Mouse (Mus musculus): ENCODE data around the gene Rab8b.
A peak's percentile ranks its signal among the peaks of the same experiment; 100 is the strongest.
"Not testable (repeated sequence)": the region's sequence is repeated elsewhere in the genome, so short reads cannot be mapped to it uniquely, and the experiment has no call there.

The Rab8b gene

DNA sequence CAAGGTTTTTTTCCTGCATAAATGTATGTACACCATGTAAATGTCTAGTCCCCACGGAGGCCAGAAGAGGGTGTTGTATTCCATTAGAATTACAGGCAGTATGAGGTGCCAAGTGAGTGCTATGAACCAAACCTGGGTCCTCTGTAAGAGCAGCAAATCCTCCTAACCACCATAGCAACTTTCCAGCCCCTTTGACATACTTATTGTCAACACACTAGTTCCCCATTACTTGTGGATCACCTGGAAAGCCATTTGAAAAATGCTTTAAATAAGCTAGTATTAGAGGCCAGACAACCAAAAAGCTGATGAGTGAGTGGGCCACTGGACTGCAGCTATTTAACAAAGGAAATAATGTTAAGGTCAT is 1.6 kb downstream of the Rab8b start:
- no peak for DNase-seq (ENCODE audit: inconsistent age in 2 of 2, low spot score in 1 of 2)

DNA sequence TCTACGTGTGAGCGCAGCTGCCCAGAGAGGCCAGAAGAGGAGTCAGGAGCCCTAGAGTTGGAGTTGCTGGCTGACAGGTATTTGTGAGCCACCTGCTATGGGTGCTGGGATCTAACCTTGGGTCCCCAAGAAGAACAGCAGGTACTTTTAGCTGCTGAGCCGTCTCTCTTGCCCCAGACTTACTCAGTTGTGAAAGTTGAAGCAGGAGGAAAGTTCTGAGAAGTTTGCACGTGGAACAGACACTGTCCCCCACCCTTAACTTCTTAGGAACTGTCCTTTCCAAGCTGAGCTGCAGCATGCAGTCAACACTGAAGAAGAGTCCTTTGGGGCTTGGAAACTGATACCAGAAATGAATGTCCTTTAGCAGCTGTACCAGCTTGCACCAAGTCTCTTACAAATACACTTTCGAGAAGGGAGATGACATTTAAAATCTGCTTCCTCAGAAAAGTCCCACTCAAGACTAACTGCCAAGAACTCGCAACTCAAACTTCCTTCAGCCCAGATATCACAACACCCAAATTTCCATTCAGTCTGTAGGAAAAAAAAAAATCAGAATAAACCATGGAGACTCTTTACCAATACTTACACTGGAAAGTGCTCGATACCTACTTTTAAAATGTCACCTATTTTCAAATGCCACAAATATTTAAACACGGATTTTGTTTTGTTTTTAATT is 2.1 kb downstream of the Rab8b start:
- no peak for DNase-seq (ENCODE audit: inconsistent age in 2 of 2, low spot score in 1 of 2)

DNA sequence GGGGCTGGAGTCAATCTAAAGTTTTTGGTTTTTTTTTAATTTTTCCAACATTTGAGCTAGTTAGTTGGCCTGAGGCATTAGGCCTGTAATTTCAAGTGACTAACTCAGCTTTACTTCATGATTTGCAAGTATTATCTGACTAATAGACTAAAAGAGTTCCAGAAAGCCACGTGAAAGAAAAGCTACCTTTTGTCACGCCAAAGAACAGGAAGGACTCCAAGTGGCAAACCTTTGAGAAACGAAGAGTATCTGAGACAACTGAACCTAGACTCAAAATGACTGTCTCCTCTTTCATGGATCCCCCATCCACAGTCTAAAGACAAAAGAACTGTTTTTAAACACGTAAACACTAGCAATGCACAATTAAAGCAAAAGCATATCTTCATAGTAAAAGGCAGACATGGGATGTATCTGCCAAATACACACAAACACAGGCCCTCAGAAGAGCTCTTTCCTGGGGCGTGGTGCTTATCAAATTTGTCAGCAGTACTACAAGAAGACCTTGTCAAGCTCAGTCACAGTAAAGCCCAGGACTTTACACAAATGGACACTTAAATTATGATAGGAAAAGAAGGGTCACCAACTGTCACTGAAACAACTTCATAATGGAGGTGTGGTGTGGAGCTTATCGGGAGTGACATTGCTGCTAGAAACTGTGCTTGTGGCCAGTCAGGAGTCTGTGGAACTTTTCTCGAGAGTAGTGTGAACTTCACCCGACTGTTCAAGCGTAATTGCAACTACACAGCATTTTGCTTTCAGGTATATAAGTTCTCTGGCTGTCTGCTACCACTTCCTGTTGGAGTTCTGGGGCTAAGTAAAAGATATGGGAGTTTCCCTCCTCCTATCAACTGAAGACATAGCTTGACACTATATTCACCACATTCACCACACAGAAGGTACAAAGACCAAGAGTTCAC is 3.4 kb downstream of the Rab8b start:
- DNase-seq (ENCODE audit: inconsistent age in 2 of 2, low spot score in 1 of 2): no peak

DNA sequence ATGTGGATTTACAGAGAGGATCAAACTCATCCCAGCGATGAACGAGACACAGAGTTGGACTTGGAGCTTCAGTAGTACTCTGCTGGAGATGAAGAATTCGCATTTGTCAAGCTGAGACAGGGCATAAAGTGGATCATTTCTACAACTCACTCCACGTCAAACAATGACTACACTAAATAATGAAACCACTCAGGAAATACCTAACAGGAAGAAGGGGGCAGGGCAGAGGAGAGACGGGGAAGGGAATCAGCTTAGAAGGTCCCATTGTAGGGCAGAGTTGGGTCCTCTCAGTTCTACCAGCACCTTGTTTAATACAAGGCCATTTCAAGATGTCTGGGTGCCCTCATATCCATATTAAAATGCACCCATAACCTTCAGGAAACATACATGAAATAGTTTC is 4.1 kb downstream of the Rab8b start:
- no peak for DNase-seq (ENCODE audit: inconsistent age in 2 of 2, low spot score in 1 of 2)

DNA sequence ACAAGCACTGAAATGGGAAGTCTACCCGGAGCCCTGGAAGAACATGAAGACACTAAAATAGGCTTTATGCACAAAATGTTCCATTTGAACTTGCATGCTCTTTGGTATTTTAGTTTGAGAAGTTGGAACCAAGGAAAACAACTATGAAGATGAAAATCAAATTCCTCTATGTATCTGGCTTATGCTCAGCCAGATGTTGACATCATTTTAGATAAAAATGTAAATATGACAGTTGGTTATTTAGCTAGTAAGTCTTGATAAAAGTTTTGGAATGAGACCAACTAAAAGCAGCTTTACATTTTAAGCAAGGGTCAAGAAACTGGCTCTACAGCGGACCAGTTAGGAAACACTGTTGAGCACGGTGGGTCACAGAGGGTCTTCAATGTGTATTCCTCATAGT is 4.9 kb downstream of the Rab8b start:
- no peak for DNase-seq (ENCODE audit: inconsistent age in 2 of 2, low spot score in 1 of 2)

DNA sequence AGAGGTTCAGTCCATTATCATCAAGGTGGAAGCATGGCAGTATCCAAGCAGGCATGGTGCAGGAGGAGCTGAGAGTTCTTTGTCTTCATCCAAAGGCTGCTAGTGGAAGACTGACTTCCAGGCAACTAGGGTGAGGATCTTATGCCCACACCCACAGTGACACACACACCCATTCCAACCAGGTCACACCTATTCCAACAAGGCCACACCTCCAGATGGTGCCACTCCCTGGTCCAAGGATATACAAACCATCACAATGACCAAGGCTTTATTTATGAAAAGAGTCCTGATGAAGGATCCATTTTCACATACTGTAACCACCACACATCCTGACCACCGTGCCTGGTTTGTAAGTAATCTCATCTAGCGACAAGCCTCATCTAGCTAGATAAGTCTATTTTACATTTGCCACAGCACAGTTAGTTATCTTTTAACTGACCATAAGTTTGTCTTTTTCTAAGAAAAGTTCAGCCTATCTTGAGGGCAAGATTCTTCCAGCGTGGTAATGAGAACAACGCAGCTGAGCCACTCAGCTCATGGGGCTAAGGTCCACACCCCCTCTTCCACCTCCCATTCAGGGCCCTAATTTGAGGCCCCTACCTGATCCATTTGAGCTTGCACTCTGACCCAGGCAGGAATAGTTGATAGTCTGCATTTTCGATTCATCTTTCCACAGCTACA is 6.1 kb downstream of the Rab8b start:
- not testable (repeated sequence) for DNase-seq (ENCODE audit: inconsistent age in 2 of 2, low spot score in 1 of 2)

DNA sequence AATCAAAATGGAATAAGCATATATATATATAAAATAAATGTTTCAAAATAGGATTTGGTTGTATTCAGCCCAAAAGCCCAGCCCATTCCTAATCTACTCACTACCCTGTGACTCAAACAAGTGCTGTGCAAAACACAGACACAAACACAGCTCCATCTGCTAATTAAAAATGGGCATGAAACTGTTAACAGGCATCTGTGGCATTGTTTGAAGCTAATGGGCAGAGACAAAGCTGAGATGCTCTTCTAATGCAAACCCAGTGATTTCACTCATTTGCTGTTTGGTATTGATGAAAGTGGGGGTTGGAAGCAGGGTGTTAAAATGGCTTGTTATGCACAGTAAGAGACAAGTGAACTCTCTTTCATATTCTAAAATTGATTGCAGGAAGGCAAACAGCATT is 7.2 kb downstream of the Rab8b start:
- DNase-seq (ENCODE audit: inconsistent age in 2 of 2, low spot score in 1 of 2): no peak

DNA sequence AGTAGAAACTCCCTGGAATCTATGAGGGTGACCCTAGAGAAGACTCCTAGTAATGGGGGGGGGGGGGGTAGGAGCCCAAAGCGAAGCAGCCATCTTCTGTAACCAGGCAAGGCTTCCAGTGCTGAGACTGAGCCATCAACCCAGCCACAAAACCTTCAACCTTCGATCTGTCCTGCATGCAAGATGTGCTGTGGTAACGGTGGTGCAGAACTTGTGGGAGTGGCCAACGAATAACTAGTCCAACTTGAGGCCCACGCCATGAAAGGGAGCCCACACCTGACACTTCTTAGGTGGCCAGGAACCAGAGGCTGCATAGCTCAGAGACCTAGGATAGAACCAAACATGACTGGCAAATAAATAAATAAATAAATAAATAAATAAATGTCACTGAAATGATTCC is 8.8 kb downstream of the Rab8b start:
- no peak for DNase-seq (ENCODE audit: inconsistent age in 2 of 2, low spot score in 1 of 2)

DNA sequence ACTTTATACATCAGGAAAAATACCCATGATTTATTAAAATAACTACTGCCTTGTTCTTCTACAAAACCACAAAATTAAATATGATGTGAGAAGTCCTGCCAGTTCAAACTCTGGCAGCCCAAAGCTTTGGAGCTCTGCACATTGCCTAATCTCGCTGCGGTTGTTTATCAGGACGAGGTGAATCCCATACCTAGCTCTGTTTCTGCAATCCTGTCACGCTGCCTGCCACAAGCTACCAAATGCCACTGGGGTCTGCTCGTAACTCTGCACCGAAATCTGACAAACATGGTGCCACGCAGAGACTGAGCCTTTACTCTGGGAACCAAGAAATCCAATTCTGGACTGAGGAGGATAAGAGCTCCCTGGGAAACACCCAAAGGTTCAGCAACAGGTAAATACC is 9.6 kb downstream of the Rab8b start:
- DNase-seq (ENCODE audit: inconsistent age in 2 of 2, low spot score in 1 of 2): no peak

DNA sequence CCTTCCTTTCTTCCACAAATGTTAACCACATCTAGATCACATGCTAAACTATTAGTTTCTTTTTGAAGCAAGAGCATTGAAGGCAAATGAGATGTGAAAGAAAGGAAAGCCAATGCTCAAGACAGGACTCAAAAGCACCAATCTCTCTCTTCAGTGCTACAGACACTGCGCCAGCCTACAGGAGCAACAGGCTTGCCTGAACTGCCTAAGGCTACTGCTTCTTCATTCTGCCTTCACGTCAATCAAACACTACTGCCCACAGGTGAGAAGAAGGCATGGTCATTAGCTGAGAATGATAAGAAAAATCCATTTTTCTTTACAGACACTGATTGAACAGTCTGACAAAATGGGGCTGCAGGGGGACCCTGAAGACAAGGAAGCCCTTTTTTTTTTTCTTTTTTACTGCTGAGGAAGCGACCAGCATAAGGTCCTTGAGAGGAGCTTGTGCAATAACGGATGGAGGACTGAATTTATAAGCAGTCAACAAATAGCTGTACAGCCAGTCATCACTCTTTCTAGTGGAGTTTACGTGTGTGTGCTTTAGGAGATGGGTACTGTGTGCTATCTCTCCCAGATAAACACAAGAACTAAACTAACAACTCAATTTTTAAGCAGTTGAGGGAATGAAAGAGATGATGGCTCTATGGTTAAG is 11.6 kb downstream of the Rab8b start:
- peak in 1 of 2 experiments; percentile 41 for DNase-seq (ENCODE audit: inconsistent age in 2 of 2, low spot score in 1 of 2)

DNA sequence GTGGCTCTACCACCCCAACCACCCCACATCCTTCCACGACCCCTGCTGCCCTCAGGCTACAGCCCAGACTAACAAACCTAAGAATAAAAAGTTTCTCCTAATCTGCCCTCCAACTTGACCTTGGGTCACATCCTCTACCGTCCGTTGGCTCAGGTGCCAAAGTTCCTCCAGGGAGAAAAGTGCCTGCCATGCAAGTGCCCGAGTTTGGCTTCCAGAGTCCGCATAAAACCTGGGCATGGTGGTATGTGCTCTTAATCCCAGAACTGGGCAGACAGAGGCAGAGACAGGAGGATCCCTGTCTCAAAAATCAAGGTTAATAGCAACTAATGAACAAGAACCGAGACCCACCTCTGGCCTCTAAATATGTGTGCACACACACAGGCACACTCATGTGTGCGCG is 12.4 kb downstream of the Rab8b start:
- DNase-seq (ENCODE audit: inconsistent age in 2 of 2, low spot score in 1 of 2): no peak

DNA sequence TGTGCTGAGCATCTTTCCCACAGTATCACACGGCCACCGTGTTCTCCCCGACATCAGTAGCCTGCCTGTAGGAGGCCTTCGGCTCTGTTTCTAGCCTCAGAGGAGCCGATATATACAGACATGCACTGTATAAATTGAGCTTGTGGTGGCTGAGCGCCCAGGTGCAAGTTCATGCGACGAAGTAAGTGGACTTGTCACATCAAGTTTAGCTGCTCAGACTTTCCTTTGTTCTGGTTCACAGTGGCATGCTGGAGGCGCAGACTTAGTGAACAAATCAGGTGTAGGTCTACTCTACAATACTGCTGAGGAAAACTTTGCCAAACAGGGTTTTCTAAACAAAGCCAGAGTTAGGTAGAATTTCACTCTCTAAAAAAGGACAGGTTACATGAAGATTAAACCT is 13.5 kb downstream of the Rab8b start:
- no peak for DNase-seq (ENCODE audit: inconsistent age in 2 of 2, low spot score in 1 of 2)

DNA sequence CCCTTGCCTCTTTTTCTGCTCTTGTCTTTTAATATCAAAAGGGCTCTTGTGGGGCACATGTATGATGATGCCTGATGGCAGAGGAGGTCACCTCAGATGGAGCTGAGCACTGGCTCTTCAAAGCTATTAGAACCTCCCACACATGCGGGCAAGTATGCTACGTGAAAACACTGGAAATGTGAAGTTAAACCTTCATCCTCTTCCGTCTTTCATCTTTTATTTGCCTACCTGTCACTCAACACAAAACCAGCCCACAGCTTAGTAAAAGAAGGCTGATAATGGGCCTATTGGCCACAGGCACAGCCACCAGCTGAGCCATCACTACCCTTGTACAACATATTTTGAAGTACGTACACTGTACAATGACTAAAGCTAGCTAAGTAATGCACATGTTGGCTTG is 20.0 kb downstream of the Rab8b start:
- DNase-seq (ENCODE audit: inconsistent age in 2 of 2, low spot score in 1 of 2): no peak

DNA sequence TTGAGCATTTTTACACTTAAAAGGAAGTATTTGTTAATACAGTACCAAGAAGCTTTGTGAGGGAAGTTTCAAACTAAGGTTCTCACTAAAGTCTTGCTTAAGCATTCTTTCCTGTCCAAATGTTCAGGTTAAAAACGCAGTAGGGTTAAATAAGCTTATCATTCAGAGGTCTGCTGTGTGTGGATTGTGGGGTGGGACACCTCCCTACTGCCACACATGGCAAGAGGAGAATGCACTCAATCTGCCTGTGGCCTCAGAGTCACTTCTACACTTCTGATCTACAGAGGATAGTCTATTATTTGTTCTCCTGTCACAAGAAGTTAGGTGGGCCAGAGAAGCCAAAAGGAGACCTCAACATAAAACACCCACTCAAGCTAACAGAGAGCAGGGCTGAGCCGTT is 20.4 kb downstream of the Rab8b start:
- no peak for DNase-seq (ENCODE audit: inconsistent age in 2 of 2, low spot score in 1 of 2)

DNA sequence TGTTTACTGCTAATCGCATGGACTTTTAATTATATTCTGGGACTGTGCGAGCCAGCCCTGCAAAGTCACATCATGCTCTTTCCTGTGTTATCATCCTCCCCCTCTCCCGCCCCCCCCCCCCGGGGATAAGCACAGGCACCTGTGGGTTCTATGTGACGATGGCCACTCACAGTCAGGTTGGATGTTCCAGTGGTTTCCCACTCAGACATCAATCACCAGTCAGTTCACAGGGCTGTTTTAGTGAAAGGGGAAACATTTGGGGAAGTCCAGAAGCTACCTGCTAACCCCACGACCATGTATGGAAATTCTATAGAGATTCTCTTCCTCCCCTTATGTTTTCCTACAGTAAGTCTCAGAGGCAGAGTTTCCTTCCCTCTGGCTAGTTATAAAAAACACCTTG is 21.6 kb downstream of the Rab8b start:
- DNase-seq (ENCODE audit: inconsistent age in 2 of 2, low spot score in 1 of 2): no peak

DNA sequence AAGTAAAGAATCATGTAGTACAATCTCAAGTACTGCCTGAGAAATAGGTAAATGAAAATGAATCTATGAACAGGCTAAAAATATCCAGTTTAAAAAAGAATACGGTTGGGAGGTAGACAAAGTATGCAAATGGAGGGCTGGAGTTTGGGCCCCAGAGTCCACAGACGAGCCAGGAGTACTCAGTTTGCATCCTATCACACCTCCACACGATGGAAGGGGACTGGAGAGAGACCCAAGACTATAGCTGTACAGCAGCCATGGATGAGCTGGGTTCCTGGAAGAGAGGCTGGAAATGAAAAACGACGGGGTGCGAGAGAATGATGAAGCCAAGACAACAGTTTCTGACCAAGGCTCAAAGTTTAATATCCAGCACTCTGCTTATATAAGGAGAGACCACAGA is 22.5 kb downstream of the Rab8b start:
- DNase-seq (ENCODE audit: inconsistent age in 2 of 2, low spot score in 1 of 2): no peak

DNA sequence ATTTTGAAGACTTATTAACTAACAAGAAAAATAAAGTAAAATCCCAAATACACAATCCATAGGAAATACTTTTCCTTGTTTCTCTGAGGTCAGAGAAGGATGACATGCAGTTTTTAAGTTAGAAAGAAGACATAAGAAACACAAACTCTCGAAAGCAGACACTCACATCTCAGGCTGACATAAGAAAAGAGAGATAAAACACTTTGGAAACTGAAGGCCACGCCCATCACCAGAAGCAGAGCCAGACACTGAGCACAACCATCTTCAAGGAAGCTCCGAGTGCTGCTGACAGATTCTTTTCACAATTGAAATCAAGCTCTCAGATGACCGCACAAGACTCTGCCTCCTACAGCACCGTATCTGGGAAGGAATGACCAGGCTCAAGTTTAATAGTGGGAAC is 23.5 kb downstream of the Rab8b start:
- DNase-seq (ENCODE audit: inconsistent age in 2 of 2, low spot score in 1 of 2): no peak

DNA sequence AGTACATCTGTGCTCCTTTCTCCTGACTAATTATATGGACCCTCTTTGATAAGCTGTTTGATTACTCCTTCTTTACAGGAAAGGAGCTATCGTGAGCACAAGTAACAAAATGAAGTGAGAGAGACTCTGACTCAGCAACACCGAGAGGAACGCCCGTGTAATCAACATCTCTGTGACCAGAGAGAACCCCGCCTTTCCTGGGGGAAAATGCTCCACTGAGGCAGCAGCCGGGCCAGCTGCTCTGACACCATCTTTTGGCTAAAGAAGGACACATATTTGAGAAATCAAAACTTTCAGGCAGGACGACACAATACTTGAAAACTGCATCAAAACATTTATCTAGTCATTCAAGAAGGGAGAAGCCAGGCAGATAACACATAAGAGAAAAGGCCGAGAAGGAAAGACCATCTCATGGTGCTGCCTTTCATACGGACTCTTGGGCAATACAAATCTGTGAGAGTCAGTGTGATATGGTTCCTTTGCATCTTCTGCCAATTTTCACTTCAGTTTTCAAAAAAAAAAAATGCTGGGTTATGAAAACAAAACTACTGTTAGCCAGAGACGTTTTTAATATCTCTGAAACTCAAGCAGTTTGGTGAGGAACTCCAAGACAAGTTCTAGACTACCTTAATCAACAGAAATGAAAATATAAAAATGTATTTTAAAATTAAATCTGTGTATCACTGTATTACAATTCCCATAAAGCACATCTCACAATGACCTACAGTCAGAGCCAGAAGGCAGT is 24.3 kb downstream of the Rab8b start:
- peak in 1 of 2 experiments; percentile 27 for DNase-seq (ENCODE audit: inconsistent age in 2 of 2, low spot score in 1 of 2)

DNA sequence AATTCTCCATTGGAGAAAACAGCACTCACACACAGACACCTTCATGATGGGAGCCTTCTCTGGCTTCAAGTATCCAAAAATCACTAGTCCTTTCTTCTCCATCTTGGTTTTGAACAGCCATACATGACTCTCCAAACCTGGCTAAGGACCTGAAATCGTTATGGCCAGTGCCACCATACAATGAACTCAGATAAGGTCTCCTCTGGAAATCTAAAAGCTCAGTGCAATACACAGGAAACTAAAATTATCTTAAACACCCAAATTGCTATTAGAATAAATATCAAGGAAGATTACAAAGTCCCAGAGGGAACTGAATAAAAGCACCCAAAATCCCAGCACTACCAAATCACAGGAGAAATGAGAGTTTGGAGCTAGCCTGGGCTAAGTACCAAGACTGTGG is 25.1 kb downstream of the Rab8b start:
- no peak for DNase-seq (ENCODE audit: inconsistent age in 2 of 2, low spot score in 1 of 2)

DNA sequence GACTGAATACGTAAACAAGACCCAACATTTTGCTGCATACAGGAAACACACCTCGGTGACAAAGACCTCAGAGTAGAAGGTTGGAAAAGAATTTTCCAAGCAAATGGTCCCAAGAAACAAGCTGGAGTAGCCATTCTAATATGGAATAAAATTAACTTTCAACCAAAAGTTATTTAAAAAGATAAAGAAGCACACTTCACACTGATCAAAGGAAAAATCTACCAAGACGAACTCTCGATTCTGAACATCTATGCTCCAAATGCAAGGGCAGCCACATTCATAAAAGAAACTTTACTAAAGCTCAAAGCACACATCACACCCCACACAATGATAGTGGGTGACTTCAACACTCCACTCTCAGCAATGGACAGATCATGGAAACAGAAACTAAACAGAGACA is 27.0 kb downstream of the Rab8b start:
- not testable (repeated sequence) for DNase-seq (ENCODE audit: inconsistent age in 2 of 2, low spot score in 1 of 2)
